Mouse (Mus musculus): ENCODE results near the gene Prkcb. TPM values are rescaled to one million over a fixed set of nuclear protein-coding genes. Genes with fewer than 3 reads are reported as not detected.

Gene Prkcb
- polyA plus RNA-seq, 1 experiment = 3.8 TPM

- no peak overlapping the region for H3K27ac ChIP-seq (replicated peaks; ENCODE audit: low read depth, low read length)
- no peak overlapping the region for H3K4me3 ChIP-seq (ENCODE audit: insufficient read depth, low read depth, low read length)
Measured at GRCm38 (mm10) chr7:122492936-122493335, 204.4 kb downstream of the Prkcb start.

DNA sequence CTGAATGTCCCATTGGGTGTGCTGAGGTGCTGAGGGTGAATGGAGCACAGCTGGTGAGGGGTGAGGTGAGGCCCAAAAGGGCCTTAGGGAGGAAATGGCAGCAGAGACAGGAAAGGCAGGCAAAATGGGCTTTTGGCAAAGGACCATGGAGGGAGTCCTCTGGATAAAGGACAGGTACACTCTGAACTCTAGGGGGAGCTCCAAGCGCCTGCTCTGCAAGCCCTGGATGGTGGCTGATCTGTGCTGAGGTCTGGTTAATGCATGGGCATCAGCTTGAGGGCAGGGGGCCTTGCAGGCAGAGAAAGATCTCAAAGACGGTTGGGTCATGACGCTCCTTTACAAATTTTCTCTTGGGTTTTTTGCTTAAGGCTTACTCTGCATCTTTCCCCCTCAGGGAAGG is 205.5 kb downstream of the Prkcb start:
- H3K27ac ChIP-seq (replicated peaks; ENCODE audit: low read depth, low read length) = no peak overlapping the region
- H3K4me1 ChIP-seq (ENCODE audit: control insufficient read depth, insufficient read depth, insufficient read length, low read length) = no peaks in the 10 kb centered on the region
- no peak overlapping the region for H3K4me3 ChIP-seq (ENCODE audit: insufficient read depth, low read depth, low read length)

More at GRCm38 (mm10) chr7:122492936-122493335, 204.4 kb downstream of the Prkcb start:
- no peaks in the 10 kb centered on the region for H3K4me1 ChIP-seq (ENCODE audit: control insufficient read depth, insufficient read depth, insufficient read length, low read length)

DNA sequence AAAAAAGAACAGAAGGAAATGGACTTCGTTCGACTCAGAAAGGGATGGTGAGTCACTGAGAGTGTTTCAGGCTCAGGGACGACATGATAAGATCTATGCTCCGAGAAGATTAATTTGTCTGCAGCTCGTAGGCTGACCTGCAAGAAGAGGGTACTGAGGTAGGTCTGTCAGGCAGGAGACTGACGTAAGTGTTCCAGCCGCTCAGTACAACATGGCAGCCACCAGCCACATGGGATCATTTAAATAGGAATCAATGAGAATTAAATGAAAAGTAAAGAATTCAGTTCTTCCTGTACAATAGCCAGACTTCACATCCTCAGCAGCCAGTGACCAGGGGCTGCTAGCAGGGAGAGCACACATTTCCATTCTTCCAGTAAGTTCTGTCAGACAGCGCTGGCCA is 209.0 kb downstream of the Prkcb start:
- H3K4me3 ChIP-seq (ENCODE audit: insufficient read depth, low read depth, low read length) = no peak overlapping the region
- no peaks in the 10 kb centered on the region for H3K4me1 ChIP-seq (ENCODE audit: control insufficient read depth, insufficient read depth, insufficient read length, low read length)
- no peak overlapping the region for H3K27ac ChIP-seq (replicated peaks; ENCODE audit: low read depth, low read length)

- no peak overlapping the region for H3K4me3 ChIP-seq (ENCODE audit: insufficient read depth, low read depth, low read length)
Measured at GRCm38 (mm10) chr7:122498461-122498860, 209.9 kb downstream of the Prkcb start.

GRCm38 (mm10) chr7:122499743-122500597 is 211.4 kb downstream of the Prkcb start:
- H3K4me3 ChIP-seq (ENCODE audit: insufficient read depth, low read depth, low read length) = no peak overlapping the region
- no peaks in the 10 kb centered on the region for H3K4me1 ChIP-seq (ENCODE audit: control insufficient read depth, insufficient read depth, insufficient read length, low read length)
- H3K27ac ChIP-seq (replicated peaks; ENCODE audit: low read depth, low read length) = no peak overlapping the region

More at GRCm38 (mm10) chr7:122498461-122498860, 209.9 kb downstream of the Prkcb start:
- Histone ChIP-seq H3K27ac (replicated peaks; ENCODE audit: low read depth, low read length) (no peak overlapping the region), H3K4me1 (ENCODE audit: control insufficient read depth, insufficient read depth, insufficient read length, low read length) (no peaks in the 10 kb centered on the region)

- Histone ChIP-seq H3K4me3 (ENCODE audit: insufficient read depth, low read depth, low read length) (no peak overlapping the region), H3K27ac (replicated peaks; ENCODE audit: low read depth, low read length) (no peak overlapping the region), H3K4me1 (ENCODE audit: control insufficient read depth, insufficient read depth, insufficient read length, low read length) (no peaks in the 10 kb centered on the region)
Measured at GRCm38 (mm10) chr7:122506467-122506866, 217.9 kb downstream of the Prkcb start.

- H3K27ac ChIP-seq (replicated peaks; ENCODE audit: low read depth, low read length) = no peak overlapping the region
- no peak overlapping the region for H3K4me3 ChIP-seq (ENCODE audit: insufficient read depth, low read depth, low read length)
- H3K4me1 ChIP-seq (ENCODE audit: control insufficient read depth, insufficient read depth, insufficient read length, low read length) = no peaks in the 10 kb centered on the region
Measured at GRCm38 (mm10) chr7:122509903-122510302, 221.4 kb downstream of the Prkcb start.

- Histone ChIP-seq H3K4me1 (ENCODE audit: control insufficient read depth, insufficient read depth, insufficient read length, low read length) (no peaks in the 10 kb centered on the region), H3K27ac (replicated peaks; ENCODE audit: low read depth, low read length) (no peak overlapping the region)
Measured at GRCm38 (mm10) chr7:122512430-122512966, 223.9 kb downstream of the Prkcb start.

GRCm38 (mm10) chr7:122520850-122521638 is 232.5 kb downstream of the Prkcb start:
- Histone ChIP-seq H3K4me1 (ENCODE audit: control insufficient read depth, insufficient read depth, insufficient read length, low read length) (no peaks in the 10 kb centered on the region), H3K4me3 (ENCODE audit: insufficient read depth, low read depth, low read length) (no peak overlapping the region), H3K27ac (replicated peaks; ENCODE audit: low read depth, low read length) (no peak overlapping the region)

More at GRCm38 (mm10) chr7:122512430-122512966, 223.9 kb downstream of the Prkcb start:
- no peak overlapping the region for H3K4me3 ChIP-seq (ENCODE audit: insufficient read depth, low read depth, low read length)

- Histone ChIP-seq H3K4me3 (ENCODE audit: insufficient read depth, low read depth, low read length) (no peak overlapping the region), H3K27ac (replicated peaks; ENCODE audit: low read depth, low read length) (no peak overlapping the region)
Measured at GRCm38 (mm10) chr7:122528201-122528600, 239.7 kb downstream of the Prkcb start.

DNA sequence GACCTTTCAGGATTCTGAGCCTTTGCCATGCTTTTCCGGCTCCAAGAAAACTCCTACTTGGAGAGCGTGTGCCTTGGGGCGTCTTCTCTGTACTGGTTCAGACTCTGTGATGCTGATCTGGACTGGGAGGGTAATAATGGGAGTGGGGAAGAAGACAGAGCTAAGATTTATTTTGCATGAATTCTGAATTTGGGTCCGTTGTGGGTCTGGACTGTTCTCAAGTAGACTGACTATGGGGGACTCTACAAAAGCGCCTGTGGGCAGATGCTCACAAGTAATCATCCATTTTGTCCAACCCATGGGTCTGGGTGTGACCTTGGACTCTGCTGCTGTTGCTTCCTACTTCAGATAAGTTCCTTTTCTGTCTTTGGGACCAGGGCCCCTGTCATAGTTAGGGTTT is 240.1 kb downstream of the Prkcb start:
- no peak overlapping the region for H3K27ac ChIP-seq (replicated peaks; ENCODE audit: low read depth, low read length)
- peaks cover 3% of the 10 kb centered on the region; the same call in 1 of the 2 replicates for H3K4me1 ChIP-seq (ENCODE audit: control insufficient read depth, insufficient read depth, insufficient read length, low read length)
- no peak overlapping the region for H3K4me3 ChIP-seq (ENCODE audit: insufficient read depth, low read depth, low read length)

More at GRCm38 (mm10) chr7:122528201-122528600, 239.7 kb downstream of the Prkcb start:
- no peaks in the 10 kb centered on the region for H3K4me1 ChIP-seq (ENCODE audit: control insufficient read depth, insufficient read depth, insufficient read length, low read length)

- Histone ChIP-seq H3K4me1 (ENCODE audit: control insufficient read depth, insufficient read depth, insufficient read length, low read length) (peaks cover 13% of the 10 kb centered on the region; the same call in 1 of the 2 replicates), H3K27ac (replicated peaks; ENCODE audit: low read depth, low read length) (peak overlapping the region; percentile 19; the same call in 1 of the 2 replicates), H3K4me3 (ENCODE audit: insufficient read depth, low read depth, low read length) (no peak overlapping the region)
Measured at GRCm38 (mm10) chr7:122533566-122534360, 245.2 kb downstream of the Prkcb start.

GRCm38 (mm10) chr7:122544616-122545015 is 256.1 kb downstream of the Prkcb start:
- Histone ChIP-seq H3K4me1 (ENCODE audit: control insufficient read depth, insufficient read depth, insufficient read length, low read length) (no peaks in the 10 kb centered on the region), H3K27ac (replicated peaks; ENCODE audit: low read depth, low read length) (no peak overlapping the region), H3K4me3 (ENCODE audit: insufficient read depth, low read depth, low read length) (no peak overlapping the region)

DNA sequence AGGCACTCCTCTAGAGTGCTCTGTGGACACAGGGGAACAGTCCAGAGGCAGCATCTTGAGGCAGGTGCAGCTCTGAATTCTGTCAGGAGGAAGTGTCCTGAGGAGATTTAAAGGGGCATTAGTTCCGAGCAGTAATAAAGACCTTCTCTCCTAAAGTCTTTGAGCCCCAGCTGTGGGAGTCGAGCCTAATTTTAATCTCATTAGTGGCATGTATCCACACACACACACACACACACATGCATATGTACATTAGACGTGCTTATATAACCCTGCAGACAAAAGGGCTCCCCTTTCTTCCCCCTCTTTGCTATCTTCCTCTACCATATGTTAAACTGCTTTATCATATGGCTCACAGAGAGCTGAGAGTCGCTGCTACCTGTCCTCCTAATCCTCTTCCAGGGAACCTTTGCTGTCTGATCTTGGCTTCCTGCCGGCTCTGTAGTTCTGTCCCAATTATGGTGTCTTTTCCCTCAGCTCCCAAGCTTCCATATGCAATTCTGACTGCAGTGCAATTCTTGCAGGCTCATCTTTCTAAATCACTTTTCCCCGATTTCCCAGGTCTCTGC is 268.1 kb downstream of the Prkcb start:
- no peak overlapping the region for H3K4me3 ChIP-seq (ENCODE audit: insufficient read depth, low read depth, low read length)
- no peak overlapping the region for H3K27ac ChIP-seq (replicated peaks; ENCODE audit: low read depth, low read length)
- peaks cover 5% of the 10 kb centered on the region for H3K4me1 ChIP-seq (ENCODE audit: control insufficient read depth, insufficient read depth, insufficient read length, low read length)
